Mouse (Mus musculus): ENCODE measurements around the gene Bsg.

- TF ChIP-seq CTCF (IDR thresholded peaks at IDR 0.05; ENCODE audit: borderline replicate concordance, extremely low read depth, insufficient read depth, insufficient read length) (no peak), POLR2A (IDR thresholded peaks at IDR 0.05; ENCODE audit: borderline replicate concordance, extremely low read depth, insufficient read depth, insufficient read length, poor library complexity, severe bottlenecking) (no peak)
Observed at GRCm38 (mm10) chr10:79697916-79698315, 6.4 kb upstream of the Bsg start.

Data from brain, embryonic 14.5 days (tissue).